Mouse (Mus musculus) kidney, postnatal 4 days (tissue): ENCODE data around the gene Sorbs1.

Experiments used
- DNase-seq, 2 experiments: peaks; one replicate each; pipeline ENCODE4 v3.0.0; 2021; ENCODE audit warnings: mixed read lengths in 2 of 2

Sorbs1 gene

GRCm38 (mm10) chr19:40336694-40337093 lies 176.9 kb downstream of the Sorbs1 start:
- no peak for DNase-seq

- DNase-seq = peak; percentile 47
Observed at GRCm38 (mm10) chr19:40333905-40334304, 179.7 kb downstream of the Sorbs1 start.

GRCm38 (mm10) chr19:40333081-40333480 lies 180.5 kb downstream of the Sorbs1 start:
- DNase-seq = no peak

GRCm38 (mm10) chr19:40332303-40332702 lies 181.3 kb downstream of the Sorbs1 start:
- no peak for DNase-seq

GRCm38 (mm10) chr19:40331846-40332245 lies 181.7 kb downstream of the Sorbs1 start:
- peak; percentile 44 to 56 for DNase-seq

GRCm38 (mm10) chr19:40326126-40326525 lies 187.5 kb downstream of the Sorbs1 start:
- no peak for DNase-seq

- no peak for DNase-seq
Observed at GRCm38 (mm10) chr19:40325381-40325780, 188.2 kb downstream of the Sorbs1 start.

GRCm38 (mm10) chr19:40322226-40322625 lies 191.4 kb downstream of the Sorbs1 start:
- no peak for DNase-seq

GRCm38 (mm10) chr19:40319199-40319598 lies 194.4 kb downstream of the Sorbs1 start:
- DNase-seq = no peak

GRCm38 (mm10) chr19:40318511-40318910 lies 195.1 kb downstream of the Sorbs1 start:
- peak in 1 of 2 experiments; percentile 26 for DNase-seq

GRCm38 (mm10) chr19:40317001-40317400 lies 196.6 kb downstream of the Sorbs1 start:
- DNase-seq = no peak

- peak; percentile 51 to 66 for DNase-seq
Observed at GRCm38 (mm10) chr19:40314252-40314651, 199.3 kb downstream of the Sorbs1 start.

GRCm38 (mm10) chr19:40311631-40312030 lies 201.9 kb downstream of the Sorbs1 start:
- DNase-seq = no peak

- DNase-seq = no peak
Observed at GRCm38 (mm10) chr19:40310410-40311130, 203.0 kb downstream of the Sorbs1 start.

- no peak for DNase-seq
Observed at GRCm38 (mm10) chr19:40309911-40310310, 203.7 kb downstream of the Sorbs1 start.

- no peak for DNase-seq
Observed at GRCm38 (mm10) chr19:40307550-40307949, 206.0 kb downstream of the Sorbs1 start.

GRCm38 (mm10) chr19:40306631-40307030 lies 206.9 kb downstream of the Sorbs1 start:
- DNase-seq = no peak

- DNase-seq = no peak
Observed at GRCm38 (mm10) chr19:40305456-40305855, 208.1 kb downstream of the Sorbs1 start.

- no peak for DNase-seq
Observed at GRCm38 (mm10) chr19:40302916-40303315, 210.7 kb downstream of the Sorbs1 start.

- no peak for DNase-seq
Observed at GRCm38 (mm10) chr19:40302477-40302876, 211.1 kb downstream of the Sorbs1 start.

- no peak for DNase-seq
Observed at GRCm38 (mm10) chr19:40299983-40300759, 213.4 kb downstream of the Sorbs1 start.

GRCm38 (mm10) chr19:40299182-40299581 lies 214.4 kb downstream of the Sorbs1 start:
- DNase-seq = no peak

GRCm38 (mm10) chr19:40298574-40298973 lies 215.0 kb downstream of the Sorbs1 start:
- no peak for DNase-seq

- DNase-seq = no peak
Observed at GRCm38 (mm10) chr19:40297798-40298144, 215.8 kb downstream of the Sorbs1 start.
